Mouse (Mus musculus) kidney, embryonic 14.5 days (tissue): Measurements from ENCODE around the gene Pmepa1. TPM values are rescaled to one million over a fixed set of nuclear protein-coding genes. Genes with fewer than 3 reads are reported as not detected.
A peak's percentile ranks its signal among the peaks of the same experiment; 100 is the strongest.

Experiments used
- ATAC-seq: fragments of 200-750 bp; cut with Nextera tagmentation; 2 replicates; pipeline ENCODE4 v1.8.0; 2017; ENCODE audit warnings: moderate number of reproducible peaks, mild to moderate bottlenecking, moderate TSS enrichment, moderate library complexity; ENCODE audit not compliant: low FRiP score, low TSS enrichment
- H3K27ac ChIP-seq: fragments of 300-500 bp; sonication (generic); 2 replicates; pipeline ENCODE4 v1.5.1; 2014; ENCODE audit warnings: low read depth, mild to moderate bottlenecking, low read length, moderate library complexity, mixed read lengths
- H3K27me3 ChIP-seq: fragments of 300-500 bp; sonication (generic); 2 replicates; pipeline ENCODE4 v1.6.1; 2014; ENCODE audit warnings: mild to moderate bottlenecking, low read length; ENCODE audit not compliant: control insufficient read depth, insufficient read depth
- H3K36me3 ChIP-seq: fragments of 300-500 bp; sonication (generic); 2 replicates; pipeline ENCODE4 v1.6.1; 2014; ENCODE audit warnings: low read length, mixed read lengths; ENCODE audit not compliant: control insufficient read depth, insufficient read depth
- H3K4me1 ChIP-seq: fragments of 300-500 bp; sonication (generic); 2 replicates; pipeline ENCODE4 v1.6.1; 2014; ENCODE audit warnings: low read length, mixed read lengths; ENCODE audit not compliant: control insufficient read depth, insufficient read depth
- H3K4me2 ChIP-seq: fragments of 300-500 bp; sonication (generic); replicated peaks from 2 replicates; pipeline ENCODE4 v1.6.1; 2014; ENCODE audit warnings: low read depth, mild to moderate bottlenecking, low read length
- H3K4me3 ChIP-seq: fragments of 300-500 bp; sonication (generic); 2 replicates; pipeline ENCODE4 v1.5.1; 2014; ENCODE audit warnings: mild to moderate bottlenecking, low read length
- H3K9ac ChIP-seq: fragments of 300-500 bp; sonication (generic); 2 replicates; pipeline ENCODE4 v1.6.1; 2014; ENCODE audit warnings: low read depth, mild to moderate bottlenecking, low read length, moderate library complexity
- H3K9me3 ChIP-seq: fragments of 300-500 bp; sonication (generic); 2 replicates; pipeline ENCODE4 v1.6.1; 2016; ENCODE audit warnings: low read length; ENCODE audit not compliant: control insufficient read depth
- WGBS: fragments of 180-500 bp; shearing (Covaris S2); extraction: QIAGEN DNeasy Blood & Tissue Kit; methylation state at CpG from one replicate; pipeline ENCODE4 v1.1.7; 2014; 5-methylcytosine and 5-hydroxymethylcytosine counted together
- polyA plus RNA-seq: library from polyadenylated mRNA; unstranded; fragments of >200 nt; fragmentation: Nextera tagmentation; extraction: Ambion mirVana; gene quantifications from 2 replicates; pipeline ENCODE4 v1.2.1, GENCODE M21; 2014

Gene Pmepa1
- polyA plus RNA-seq, 1 experiment from 2014 or later = 4.9 TPM

- WGBS = 40% methylated on average over 1 of the region's 1 CpGs
- Histone ChIP-seq H3K36me3 (no peaks in the 10 kb centered on the region), H3K27ac (peak overlapping the region; percentile 13), H3K4me1 (peaks cover 35% of the 10 kb centered on the region), H3K9ac (no peak overlapping the region), H3K27me3 (peaks cover 6% of the 10 kb centered on the region), H3K4me3 (no peak overlapping the region), H3K4me2 (peak overlapping the region; percentile 44; the same call in 1 of the 2 replicates), H3K9me3 (peaks cover 7% of the 10 kb centered on the region; the same call in 1 of the 2 replicates)
- ATAC-seq = no peak
Measured at GRCm38 (mm10) chr2:173174569-173174968, 101.8 kb downstream of the Pmepa1 start.

Other genes with a start within 250 kb of the Pmepa1 start
- 0.07 and 0.08 TPM in 2 replicates for gene Ctcfl, start 157.0 kb downstream of the Pmepa1 start, polyA plus RNA-seq
- 0.60 and 3.0 TPM in 2 replicates for gene Pck1, start 123.5 kb downstream of the Pmepa1 start, polyA plus RNA-seq
- gene Zbp1, start 57.6 kb downstream of the Pmepa1 start, polyA plus RNA-seq = 0.26 TPM in 1 of 2 replicates, not detected in the other
- not detected in 2 replicates for gene 1700021F07Rik, start 246.1 kb upstream of the Pmepa1 start, polyA plus RNA-seq